Mouse (Mus musculus) liver, embryonic 13.5 days (tissue): Measurements from ENCODE around the gene Fam13c. TPM values are rescaled to one million over a fixed set of nuclear protein-coding genes. Genes with fewer than 3 reads are reported as not detected.
A peak's percentile ranks its signal among the peaks of the same experiment; 100 is the strongest.

Experiments used
- ATAC-seq: fragments of 200-750 bp; cut with Nextera tagmentation; 2 replicates; pipeline ENCODE4 v1.8.0; 2017; ENCODE audit warnings: low read depth, mild to moderate bottlenecking, moderate number of reproducible peaks, moderate library complexity
- DNase-seq: peaks from one replicate; pipeline ENCODE4 v3.0.0; 2022
- H3K27ac ChIP-seq: fragments of 300-500 bp; sonication (generic); 2 replicates; pipeline ENCODE4 v1.5.1; 2015; ENCODE audit warnings: moderate library complexity, mild to moderate bottlenecking, inconsistent platforms
- H3K27me3 ChIP-seq: fragments of 300-500 bp; sonication (generic); 2 replicates; pipeline ENCODE4 v1.6.1; 2015; ENCODE audit warnings: mild to moderate bottlenecking, inconsistent platforms
- H3K36me3 ChIP-seq: fragments of 300-500 bp; sonication (generic); 2 replicates; pipeline ENCODE4 v1.6.1; 2015; ENCODE audit warnings: mild to moderate bottlenecking, inconsistent platforms
- H3K4me1 ChIP-seq: fragments of 300-500 bp; sonication (generic); replicated peaks from 2 replicates; pipeline ENCODE4 v1.6.1; 2015; ENCODE audit warnings: inconsistent platforms
- H3K4me2 ChIP-seq: fragments of 300-500 bp; sonication (generic); 2 replicates; pipeline ENCODE4 v1.6.1; 2015; ENCODE audit warnings: inconsistent platforms, mild to moderate bottlenecking, moderate library complexity
- H3K4me3 ChIP-seq: fragments of 300-500 bp; sonication (generic); replicated peaks from 2 replicates; pipeline ENCODE4 v1.5.1; 2015; ENCODE audit warnings: mild to moderate bottlenecking, inconsistent platforms
- H3K9ac ChIP-seq: fragments of 300-500 bp; sonication (generic); 2 replicates; pipeline ENCODE4 v1.6.1; 2015; ENCODE audit warnings: mild to moderate bottlenecking, inconsistent platforms
- H3K9me3 ChIP-seq: fragments of 300-500 bp; sonication (generic); replicated peaks from 2 replicates; pipeline ENCODE4 v1.6.1; 2016; ENCODE audit warnings: inconsistent platforms
- WGBS: fragments of 180-500 bp; shearing (Covaris S2); methylation state at CpG from one replicate; pipeline ENCODE4 v1.1.7; 2015; ENCODE audit not compliant: insufficient replicate concordance; 5-methylcytosine and 5-hydroxymethylcytosine counted together
- polyA plus RNA-seq: library from polyadenylated mRNA; unstranded; fragments of >200 nt; fragmentation: Nextera tagmentation; extraction: Ambion mirVana; gene quantifications from 2 replicates; pipeline ENCODE4 v1.2.1, GENCODE M21; 2015

Gene Fam13c
- polyA plus RNA-seq, 1 experiment from 2014 or later = 0.40 TPM

DNA sequence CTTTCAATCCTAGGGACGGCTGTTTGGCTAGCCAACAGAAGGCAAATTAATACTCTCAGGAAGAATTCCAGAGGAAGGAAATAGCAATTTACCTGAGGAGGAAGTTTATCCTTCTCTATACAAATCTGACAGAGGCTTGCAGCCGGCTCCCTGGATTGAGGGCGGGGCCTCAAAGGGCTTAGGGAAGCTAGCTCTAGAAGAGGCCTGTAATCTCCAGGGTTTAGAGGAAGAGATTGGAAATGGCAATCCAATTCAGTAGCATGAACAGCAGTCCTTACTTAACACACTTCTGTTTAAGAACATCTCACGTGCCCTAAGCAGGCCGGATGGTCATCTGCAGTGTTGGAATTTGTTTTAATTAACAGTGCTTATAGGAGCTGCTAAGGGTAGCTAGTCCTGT lies 81.1 kb downstream of the Fam13c start:
- H3K4me3 ChIP-seq = no peak overlapping the region
- H3K27me3 ChIP-seq = peaks cover 24% of the 10 kb centered on the region
- 25% methylated on average over 5 of the region's 5 CpGs for WGBS
- peaks cover 2% of the 10 kb centered on the region; the same call in 1 of the 2 replicates for H3K9me3 ChIP-seq
- DNase-seq = no peak
- H3K4me1 ChIP-seq = no peaks in the 10 kb centered on the region
- H3K4me2 ChIP-seq = peak overlapping the region; percentile 47; the same call in 1 of the 2 replicates
- H3K27ac ChIP-seq = no peak overlapping the region
- ATAC-seq = no peak
- no peak overlapping the region for H3K9ac ChIP-seq
- no peaks in the 10 kb centered on the region for H3K36me3 ChIP-seq

DNA sequence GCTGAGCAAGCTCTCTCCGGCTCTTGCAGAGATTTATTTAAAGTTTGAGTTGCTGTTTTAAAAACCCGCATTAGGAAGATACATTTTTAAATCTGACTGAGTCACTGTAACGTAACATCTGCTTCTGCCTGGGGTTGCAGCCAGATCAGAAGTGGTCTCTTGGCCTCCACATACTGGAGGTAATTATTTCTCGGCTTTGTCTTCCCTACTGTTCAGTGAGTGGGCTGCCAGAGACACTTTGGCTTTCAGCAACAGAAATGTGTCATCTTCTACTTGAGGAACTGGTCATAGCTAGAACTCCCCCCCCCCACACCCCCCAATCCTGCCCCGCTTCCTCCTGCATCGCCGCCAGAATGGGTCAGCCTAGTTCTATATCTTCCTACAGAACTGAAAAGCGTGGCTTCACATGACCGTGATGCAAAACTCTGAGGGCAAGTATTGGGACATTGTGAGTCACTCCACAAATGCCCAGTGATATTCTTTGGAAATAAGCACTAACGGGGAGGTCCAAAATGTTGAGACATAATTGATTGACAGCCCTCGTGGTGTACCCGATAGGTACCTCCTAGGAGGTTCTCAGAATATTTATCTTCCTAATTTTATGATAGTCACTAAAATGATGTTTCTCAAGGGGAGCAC lies 90.0 kb downstream of the Fam13c start:
- Histone ChIP-seq H3K4me2 (no peak overlapping the region), H3K9me3 (peaks cover 4% of the 10 kb centered on the region; the same call in 1 of the 2 replicates), H3K36me3 (no peaks in the 10 kb centered on the region), H3K27ac (no peak overlapping the region), H3K27me3 (no peaks in the 10 kb centered on the region), H3K4me3 (no peak overlapping the region), H3K4me1 (no peaks in the 10 kb centered on the region), H3K9ac (no peak overlapping the region)
- 70% methylated on average over 12 of the region's 12 CpGs for WGBS
- ATAC-seq = no peak
- DNase-seq = no peak

DNA sequence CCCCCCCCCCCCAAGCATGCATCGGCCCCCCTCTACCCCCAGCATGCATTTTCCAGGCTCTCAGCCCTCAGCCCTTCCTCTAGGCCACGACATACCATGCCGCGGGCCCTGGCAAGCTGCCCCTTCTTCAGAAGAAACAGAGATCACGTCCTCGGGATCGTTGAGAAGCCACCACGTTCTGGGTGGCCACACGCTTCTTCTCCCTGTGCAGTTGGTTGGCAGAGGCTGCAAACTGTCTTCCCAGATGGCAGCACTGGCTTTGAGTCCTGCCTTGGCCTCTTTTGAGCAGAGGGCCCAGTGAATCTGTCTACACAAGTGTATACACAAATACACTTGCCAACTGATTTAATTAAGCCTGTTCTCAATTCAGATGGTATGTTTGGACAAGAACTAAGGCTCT lies 92.0 kb downstream of the Fam13c start:
- DNase-seq = no peak
- Histone ChIP-seq H3K4me1 (no peaks in the 10 kb centered on the region), H3K4me2 (no peak overlapping the region), H3K4me3 (no peak overlapping the region), H3K9ac (no peak overlapping the region), H3K9me3 (peaks cover 3% of the 10 kb centered on the region; the same call in 1 of the 2 replicates), H3K27ac (no peak overlapping the region), H3K36me3 (no peaks in the 10 kb centered on the region), H3K27me3 (no peaks in the 10 kb centered on the region)
- 70% methylated on average over 9 of the region's 9 CpGs for WGBS
- no peak for ATAC-seq

DNA sequence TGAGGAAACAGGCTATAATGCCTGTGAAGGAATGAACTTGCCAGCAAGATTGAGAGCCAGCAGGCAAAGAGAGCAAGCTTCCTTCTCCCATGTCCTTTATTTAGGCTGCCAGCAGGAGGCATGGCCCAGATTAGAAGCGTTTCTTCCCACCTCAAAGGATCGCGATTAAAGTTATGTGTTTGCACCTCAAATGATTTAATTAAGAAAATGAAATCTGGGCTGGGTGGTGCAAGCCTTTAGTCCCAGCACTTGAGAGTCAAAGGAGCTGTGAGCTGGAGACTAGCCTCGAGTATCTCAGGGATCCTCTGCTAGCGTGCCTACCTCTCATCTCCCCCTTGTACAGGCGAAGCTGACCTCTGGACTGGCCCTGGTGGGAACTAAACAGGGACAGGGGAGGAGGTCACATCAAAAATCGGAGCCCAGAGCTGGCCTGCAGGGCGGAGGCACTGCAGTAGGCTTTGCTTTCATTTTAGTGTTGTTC lies 93.1 kb downstream of the Fam13c start:
- Histone ChIP-seq H3K36me3 (no peaks in the 10 kb centered on the region), H3K4me1 (no peaks in the 10 kb centered on the region), H3K27ac (no peak overlapping the region), H3K27me3 (no peaks in the 10 kb centered on the region), H3K9ac (no peak overlapping the region), H3K4me3 (no peak overlapping the region), H3K4me2 (no peak overlapping the region), H3K9me3 (peaks cover 3% of the 10 kb centered on the region; the same call in 1 of the 2 replicates)
- ATAC-seq (no peak), DNase-seq (no peak)
- 59% methylated on average over 8 of the region's 8 CpGs for WGBS

DNA sequence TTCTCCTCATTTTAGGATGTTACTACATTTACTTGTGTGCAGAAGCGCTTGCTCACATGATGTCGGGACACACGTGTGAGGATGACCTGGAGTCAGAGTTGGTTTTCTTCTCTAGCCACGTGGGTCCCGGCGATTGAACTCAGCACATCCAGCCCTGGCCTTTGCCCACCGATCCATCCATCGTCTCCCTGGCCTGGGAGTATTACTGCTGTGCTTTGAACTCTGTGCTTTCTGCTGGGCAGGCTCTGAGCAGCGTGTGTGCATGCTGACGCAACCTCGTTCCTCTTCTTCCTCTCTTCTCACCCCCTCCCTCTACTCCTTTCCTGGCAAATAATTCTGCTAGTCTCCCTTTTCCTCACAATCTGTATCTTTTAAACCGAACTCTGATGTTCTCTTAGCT lies 93.7 kb downstream of the Fam13c start:
- H3K4me3 ChIP-seq = no peak overlapping the region
- no peak for ATAC-seq
- H3K27me3 ChIP-seq = no peaks in the 10 kb centered on the region
- no peak overlapping the region for H3K4me2 ChIP-seq
- no peaks in the 10 kb centered on the region for H3K36me3 ChIP-seq
- H3K9me3 ChIP-seq = peaks cover 3% of the 10 kb centered on the region; the same call in 1 of the 2 replicates
- no peak overlapping the region for H3K9ac ChIP-seq
- no peak overlapping the region for H3K27ac ChIP-seq
- no peaks in the 10 kb centered on the region for H3K4me1 ChIP-seq
- WGBS = 61% methylated on average over 12 of the region's 12 CpGs
- DNase-seq = no peak

DNA sequence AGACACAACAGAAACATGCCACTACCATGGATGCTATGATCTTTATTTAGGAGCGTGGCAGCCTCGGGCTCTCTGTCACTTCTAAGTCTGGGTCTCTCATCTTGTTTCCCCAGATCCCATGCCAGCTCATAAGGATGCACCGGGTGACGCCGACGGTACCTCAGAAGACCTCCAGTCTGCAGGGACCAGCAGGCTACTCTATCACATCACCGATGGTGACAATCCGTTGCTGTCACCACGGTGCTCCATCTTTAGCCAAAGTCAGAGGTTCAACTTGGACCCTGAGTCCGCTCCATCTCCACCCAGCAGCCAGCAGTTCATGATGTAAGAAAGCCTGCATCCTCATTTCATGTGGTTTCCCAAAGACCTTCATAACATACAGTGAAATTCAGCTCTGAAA lies 94.3 kb downstream of the Fam13c start:
- ATAC-seq (no peak), DNase-seq (no peak)
- no peak overlapping the region for H3K9ac ChIP-seq
- no peak overlapping the region for H3K4me3 ChIP-seq
- H3K4me1 ChIP-seq = no peaks in the 10 kb centered on the region
- peaks cover 3% of the 10 kb centered on the region; the same call in 1 of the 2 replicates for H3K9me3 ChIP-seq
- H3K4me2 ChIP-seq = no peak overlapping the region
- H3K36me3 ChIP-seq = no peaks in the 10 kb centered on the region
- H3K27me3 ChIP-seq = no peaks in the 10 kb centered on the region
- H3K27ac ChIP-seq = no peak overlapping the region
- WGBS = 78% methylated on average over 10 of the region's 10 CpGs

DNA sequence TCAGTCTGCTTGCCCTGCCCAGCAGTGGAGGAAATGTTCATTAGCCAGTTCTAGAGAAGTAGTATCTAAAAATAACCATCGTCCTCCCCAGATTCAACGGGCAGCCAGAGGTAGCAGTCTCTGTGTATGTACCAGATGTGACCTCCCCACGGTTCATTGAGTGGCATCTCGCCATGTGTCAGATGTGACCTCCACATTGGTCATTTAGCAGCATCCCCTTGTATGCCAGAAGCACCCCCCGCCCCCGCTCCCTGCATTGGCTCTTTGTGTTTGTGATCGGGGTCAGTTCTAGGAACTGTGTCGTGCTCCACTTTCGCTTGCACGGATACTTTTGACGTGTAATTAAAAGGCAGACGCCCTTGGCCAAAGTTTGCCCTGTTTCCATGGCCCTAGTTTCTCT lies 95.1 kb downstream of the Fam13c start:
- 68% methylated on average over 12 of the region's 12 CpGs for WGBS

DNA sequence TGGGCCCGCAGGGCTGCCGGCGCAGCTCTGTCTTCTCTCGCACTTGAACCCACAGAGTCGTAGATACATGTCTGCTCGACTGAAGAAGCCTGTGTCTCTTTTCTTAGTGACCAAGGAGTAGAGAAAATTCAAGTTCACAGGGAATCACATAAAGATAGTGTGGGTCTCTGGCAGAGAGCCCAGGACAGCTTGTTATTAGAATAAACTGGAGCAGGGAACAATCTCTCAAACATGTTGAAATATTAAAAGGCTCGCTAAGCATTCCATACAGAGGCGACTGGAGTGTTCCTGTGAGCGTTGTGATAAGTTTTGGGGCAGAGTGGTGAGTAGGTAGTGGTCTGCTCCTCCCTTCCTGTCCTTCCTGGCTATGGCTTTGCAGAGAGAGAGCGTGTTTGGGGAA lies 97.4 kb downstream of the Fam13c start:
- no peaks in the 10 kb centered on the region for H3K27me3 ChIP-seq
- H3K9me3 ChIP-seq = peaks cover 10% of the 10 kb centered on the region; the same call in 1 of the 2 replicates
- H3K9ac ChIP-seq = no peak overlapping the region
- no peak overlapping the region for H3K4me2 ChIP-seq
- no peak for DNase-seq
- 73% methylated on average over 10 of the region's 10 CpGs for WGBS
- H3K4me1 ChIP-seq = no peaks in the 10 kb centered on the region
- H3K27ac ChIP-seq = no peak overlapping the region
- H3K4me3 ChIP-seq = no peak overlapping the region
- ATAC-seq = no peak
- H3K36me3 ChIP-seq = no peaks in the 10 kb centered on the region

More for the DNA sequence above, 95.1 kb downstream of the Fam13c start:
- ATAC-seq (no peak), DNase-seq (no peak)
- H3K4me2 ChIP-seq = no peak overlapping the region
- no peak overlapping the region for H3K27ac ChIP-seq
- peaks cover 3% of the 10 kb centered on the region; the same call in 1 of the 2 replicates for H3K9me3 ChIP-seq
- H3K4me1 ChIP-seq = no peaks in the 10 kb centered on the region
- H3K9ac ChIP-seq = no peak overlapping the region
- H3K36me3 ChIP-seq = no peaks in the 10 kb centered on the region
- no peaks in the 10 kb centered on the region for H3K27me3 ChIP-seq
- H3K4me3 ChIP-seq = no peak overlapping the region

DNA sequence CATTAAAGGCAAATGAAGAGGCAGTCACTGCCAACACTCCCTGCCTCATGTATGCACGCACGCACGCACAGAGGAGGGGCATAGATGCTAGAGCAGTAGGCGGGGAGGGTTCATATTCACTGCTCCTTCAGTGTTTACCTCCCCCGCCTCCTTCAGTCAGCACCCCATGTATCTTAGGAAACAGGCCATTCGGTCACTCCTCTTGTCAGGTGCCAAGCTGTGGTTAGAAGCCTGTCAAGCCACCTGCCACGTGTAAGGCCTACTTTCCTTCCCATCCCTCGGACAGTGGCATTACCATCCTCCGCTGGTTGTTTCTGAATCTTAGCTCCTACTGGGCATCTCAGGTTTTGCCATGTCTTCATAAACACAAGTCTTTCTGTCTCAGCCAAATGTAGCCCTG lies 99.0 kb downstream of the Fam13c start:
- ATAC-seq (no peak), DNase-seq (no peak)
- Histone ChIP-seq H3K27me3 (no peaks in the 10 kb centered on the region), H3K36me3 (no peaks in the 10 kb centered on the region), H3K4me1 (no peaks in the 10 kb centered on the region), H3K9me3 (peaks cover 10% of the 10 kb centered on the region; the same call in 1 of the 2 replicates), H3K4me3 (no peak overlapping the region), H3K27ac (no peak overlapping the region), H3K9ac (no peak overlapping the region), H3K4me2 (no peak overlapping the region)
- 74% methylated on average over 9 of the region's 9 CpGs for WGBS

DNA sequence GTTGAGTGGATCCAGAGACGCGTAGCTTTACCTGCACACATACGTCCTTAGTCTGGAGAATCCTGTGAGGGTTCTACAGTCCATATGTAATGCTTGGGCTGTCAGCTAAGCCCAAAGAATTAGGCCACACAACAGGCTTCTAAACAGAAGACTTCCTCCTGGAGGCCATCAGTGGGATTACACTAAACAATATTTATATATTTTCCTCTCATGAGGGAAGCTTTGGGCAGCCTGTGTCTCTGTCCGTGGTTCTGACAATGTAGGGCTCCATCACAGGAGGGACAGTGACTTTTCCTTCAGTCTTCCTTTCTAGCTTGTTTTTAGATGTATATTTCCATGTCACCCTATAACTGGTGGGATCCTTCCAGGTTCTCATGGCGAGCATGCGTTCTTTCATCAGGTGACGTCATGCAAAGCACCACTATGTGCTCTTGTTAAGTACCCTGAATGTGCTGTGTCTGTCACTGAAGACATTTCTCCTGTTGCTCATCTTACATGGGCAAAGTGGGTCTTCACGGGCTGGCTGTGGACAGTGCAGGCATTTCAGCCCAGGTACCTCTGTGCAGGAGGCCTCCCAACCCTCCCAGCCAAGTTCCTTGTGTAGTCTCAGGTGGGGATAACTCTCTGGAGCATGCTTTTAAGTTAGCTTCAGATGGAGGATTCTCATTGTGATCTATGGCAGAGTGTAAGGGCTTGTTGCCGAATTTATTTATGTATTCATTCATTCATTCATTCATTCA lies 100.3 kb downstream of the Fam13c start:
- peaks cover 8% of the 10 kb centered on the region; the same call in 1 of the 2 replicates for H3K9me3 ChIP-seq
- H3K4me1 ChIP-seq = no peaks in the 10 kb centered on the region
- H3K9ac ChIP-seq = no peak overlapping the region
- 69% methylated on average over 9 of the region's 9 CpGs for WGBS
- no peaks in the 10 kb centered on the region for H3K27me3 ChIP-seq
- no peak overlapping the region for H3K27ac ChIP-seq
- no peaks in the 10 kb centered on the region for H3K36me3 ChIP-seq
- no peak for ATAC-seq
- no peak overlapping the region for H3K4me3 ChIP-seq
- no peak for DNase-seq
- no peak overlapping the region for H3K4me2 ChIP-seq

DNA sequence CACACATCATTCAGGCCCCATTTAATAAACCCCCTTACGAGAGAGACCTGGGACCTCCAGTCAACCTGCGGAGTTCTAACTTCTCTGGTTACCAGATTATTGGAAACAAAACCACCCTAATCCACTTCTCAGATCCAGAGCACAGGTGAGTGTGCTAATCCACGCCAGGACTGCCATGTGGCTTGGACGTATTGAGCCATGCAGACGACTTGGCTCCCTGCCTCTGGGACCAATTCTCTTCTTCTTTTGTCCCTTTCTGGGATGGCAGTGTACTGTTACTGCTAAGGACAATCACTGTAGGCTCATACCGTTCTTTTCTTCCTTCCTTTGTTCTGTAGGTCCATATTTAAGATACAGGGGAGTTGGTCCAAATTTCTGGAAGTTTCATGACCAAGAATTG lies 102.6 kb downstream of the Fam13c start:
- no peak overlapping the region for H3K4me3 ChIP-seq
- ATAC-seq (no peak), DNase-seq (no peak)
- H3K4me1 ChIP-seq = no peaks in the 10 kb centered on the region
- H3K27me3 ChIP-seq = no peaks in the 10 kb centered on the region
- WGBS = 64% methylated on average over 6 of the region's 6 CpGs
- H3K4me2 ChIP-seq = no peak overlapping the region
- no peak overlapping the region for H3K27ac ChIP-seq
- peaks cover 8% of the 10 kb centered on the region; the same call in 1 of the 2 replicates for H3K9me3 ChIP-seq
- H3K9ac ChIP-seq = no peak overlapping the region
- H3K36me3 ChIP-seq = no peaks in the 10 kb centered on the region
